Comparison of ENCODE assay signal across 9 mouse cellular contexts in genomic region chr10:74203650-74204049, GRCm38 (mm10).
DNase-seq lines count a peak whose midpoint lies in the region; ATAC-seq lines count a peak whose summit lies in the region.
"Had no signal": no experiment of that assay in that cellular context is flagged by ENCODE, and none has a peak within 500 bp of the region (broad histone marks: within the 10 kb centered on the region; RNA-seq: fewer than 3 reads in every experiment).

No protein-coding gene starts in this region.

- H3K4me2 ChIP-seq in hindbrain, embryonic 11.5 days (replicated peaks; ENCODE audit: low read depth, low read length) = no peak overlapping the region
- H3K4me2 ChIP-seq in hindbrain, embryonic 16.5 days (ENCODE audit: low read length) = no peak overlapping the region
- H3K4me2 ChIP-seq: lung, embryonic 15.5 days had no signal

- H3K4me1 ChIP-seq in hindbrain, embryonic 11.5 days (replicated peaks; ENCODE audit: control insufficient read depth, insufficient read depth, low read length) = no peaks in the 10 kb centered on the region
- no peaks in the 10 kb centered on the region for H3K4me1 ChIP-seq in hindbrain, embryonic 16.5 days (ENCODE audit: control insufficient read depth, insufficient read depth, low read depth, low read length)
- H3K4me1 ChIP-seq: lung, embryonic 15.5 days had no signal

- H3K27me3 ChIP-seq in hindbrain, embryonic 11.5 days (ENCODE audit: control insufficient read depth, insufficient read depth, low read length) = no peaks in the 10 kb centered on the region
- H3K27me3 ChIP-seq in hindbrain, embryonic 16.5 days (replicated peaks; ENCODE audit: control insufficient read depth, insufficient read depth, low read length) = no peaks in the 10 kb centered on the region
- H3K27me3 ChIP-seq: lung, embryonic 15.5 days had no signal

- no peaks in the 10 kb centered on the region for H3K9me3 ChIP-seq in hindbrain, embryonic 11.5 days (ENCODE audit: control insufficient read depth, low read length)
- no peaks in the 10 kb centered on the region for H3K9me3 ChIP-seq in hindbrain, embryonic 16.5 days (ENCODE audit: control insufficient read depth, low read length)
- H3K9me3 ChIP-seq: lung, embryonic 15.5 days had no signal

- H3K36me3 ChIP-seq in hindbrain, embryonic 11.5 days (ENCODE audit: control insufficient read depth, insufficient read depth, low read length) = no peaks in the 10 kb centered on the region
- no peaks in the 10 kb centered on the region for H3K36me3 ChIP-seq in hindbrain, embryonic 16.5 days (ENCODE audit: control insufficient read depth, insufficient read depth, low read length)
- H3K36me3 ChIP-seq: lung, embryonic 15.5 days had no signal

- 0 out of 2 replicates have a peak, but pooled peaks have one; percentile 17 for ATAC-seq in hindbrain, embryonic 11.5 days (ENCODE audit: low FRiP score)
- no peak for ATAC-seq in hindbrain, embryonic 16.5 days
- ATAC-seq in frontal cortex, adult (ENCODE audit: low TSS enrichment) = peak; percentile 70; the same call in 1 of the 2 replicates

- peak; percentile 62 for DNase-seq in hindbrain, embryonic 11.5 days (ENCODE audit: low spot score)
- DNase-seq in 416B (ENCODE audit: low read depth) = peak; percentile 40
- peak; percentile 77 for DNase-seq in brain, adult 2 months (ENCODE audit: low read depth, low spot score)
- peak; percentile 21 for DNase-seq in retina, postnatal 7 days (ENCODE audit: low read depth, low spot score)
- no peak for DNase-seq in gastrocnemius, adult 8-10 months (ENCODE audit: low spot score in 2 of 2)
- no peak for DNase-seq in spleen, postnatal 36 days (ENCODE audit: low spot score in 2 of 2)

- H3K9ac ChIP-seq in hindbrain, embryonic 11.5 days (ENCODE audit: low read depth, low read length) = no peak overlapping the region
- no peak overlapping the region for H3K9ac ChIP-seq in hindbrain, embryonic 16.5 days (ENCODE audit: low read depth, low read length)
- H3K9ac ChIP-seq: lung, embryonic 15.5 days had no signal

- no peak overlapping the region for H3K27ac ChIP-seq in hindbrain, embryonic 11.5 days (ENCODE audit: low read depth, low read length)
- no peak overlapping the region for H3K27ac ChIP-seq in hindbrain, embryonic 16.5 days (ENCODE audit: low read depth, low read length)
- H3K27ac ChIP-seq: lung, embryonic 15.5 days had no signal

- H3K4me3 ChIP-seq in hindbrain, embryonic 11.5 days (ENCODE audit: low read depth, low read length) = no peak overlapping the region
- no peak overlapping the region for H3K4me3 ChIP-seq in hindbrain, embryonic 16.5 days (ENCODE audit: low read length)
- H3K4me3 ChIP-seq: lung, embryonic 15.5 days had no signal

Comparison
In these comparisons a context has a peak if more than half of its experiments do, and no peak if none do; other contexts are left out.
1. DNase-seq: peak in hindbrain, embryonic 11.5 days (single experiment), 416B (single experiment), brain, adult 2 months (single experiment) and retina, postnatal 7 days (single experiment); none in gastrocnemius, adult 8-10 months (0 of 2) and spleen, postnatal 36 days (0 of 2).